Mouse (Mus musculus): ENCODE measurements around the gene Ier3. TPM values are rescaled to one million over a fixed set of nuclear protein-coding genes. Genes with fewer than 3 reads are reported as not detected.
A peak's percentile ranks its signal among the peaks of the same experiment; 100 is the strongest.

Gene Ier3
- polyA plus RNA-seq, 1 experiment = 5.1 TPM

DNA sequence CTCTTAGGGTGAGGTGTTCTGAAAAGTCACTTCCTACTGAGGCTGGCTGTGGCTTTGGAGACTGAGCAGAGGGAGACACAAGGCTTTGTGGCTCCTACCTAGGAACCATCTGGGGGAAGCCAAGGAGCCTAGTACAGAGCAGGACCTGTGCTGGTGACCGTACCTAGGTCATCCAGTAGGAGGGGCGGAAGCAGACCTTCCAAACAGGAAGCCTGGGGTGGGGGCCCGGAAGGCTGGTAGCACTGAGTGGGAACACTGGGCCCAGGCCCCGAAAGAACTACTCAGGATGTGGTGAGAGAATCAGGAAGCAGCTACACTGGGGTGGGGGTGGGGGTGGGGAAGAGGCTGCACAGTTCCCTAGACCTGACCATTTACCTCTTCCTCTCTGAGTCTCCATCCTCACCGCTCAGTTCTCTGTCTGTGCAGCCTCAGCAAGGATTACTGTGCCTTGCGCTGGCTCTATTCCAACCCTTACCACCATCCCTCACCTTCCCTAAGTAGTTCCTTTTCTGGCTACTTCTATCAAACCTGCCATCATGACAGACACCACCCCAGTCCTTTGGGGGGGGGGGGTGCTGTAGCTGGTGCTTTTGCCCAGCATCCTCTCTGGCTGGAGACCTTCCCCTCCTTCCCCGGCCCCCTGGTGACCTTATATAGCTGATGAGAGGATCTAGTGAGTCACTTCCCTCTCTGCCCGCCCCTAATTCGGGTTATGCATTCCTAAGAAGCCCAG lies 48.8 kb downstream of the Ier3 start:
- TF ChIP-seq POLR2A (IDR thresholded peaks at IDR 0.05; ENCODE audit: borderline replicate concordance, extremely low read depth, insufficient read depth, insufficient read length, poor library complexity, severe bottlenecking) (no peak), CTCF (IDR thresholded peaks at IDR 0.05; ENCODE audit: borderline replicate concordance, extremely low read depth, insufficient read depth, insufficient read length) (no peak)
- DNase-seq (ENCODE audit: low read depth) = no peak

DNA sequence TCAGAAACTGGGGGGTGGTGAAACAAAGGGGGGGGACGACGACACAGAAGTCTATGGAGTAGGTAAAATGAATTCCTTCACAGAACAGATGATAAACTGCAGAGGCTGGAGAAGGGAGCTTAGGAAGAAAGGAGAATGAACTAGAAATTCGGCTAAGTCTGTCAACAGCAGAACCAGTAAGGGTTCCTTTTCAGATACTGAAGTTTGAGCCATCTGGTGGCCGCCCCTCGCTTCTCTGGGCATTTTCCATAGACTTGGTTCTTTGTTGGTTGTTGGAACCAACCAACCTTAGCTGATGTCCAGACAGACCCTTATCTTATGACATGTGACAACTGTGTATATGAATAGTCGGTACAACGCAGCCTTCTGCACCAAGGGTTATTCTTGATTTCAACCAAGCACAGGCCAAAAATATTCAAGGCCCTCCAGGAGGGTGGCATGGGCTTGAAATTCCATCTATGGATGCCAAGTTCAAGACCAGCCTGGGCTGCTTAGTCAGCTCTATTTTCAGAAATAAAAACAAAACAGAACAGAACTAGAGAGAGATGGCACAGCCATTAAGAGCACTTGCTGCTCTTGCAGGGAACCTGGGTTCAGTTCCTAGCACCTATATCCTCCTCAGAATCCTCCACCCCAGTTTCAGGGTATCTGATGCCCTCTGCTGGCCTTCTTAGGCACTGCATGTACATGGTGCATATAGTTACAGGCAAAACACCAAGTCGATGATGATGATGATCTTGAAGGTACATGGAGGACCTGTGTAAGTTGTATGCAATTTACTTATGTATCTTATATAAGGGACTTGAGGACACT lies 49.6 kb downstream of the Ier3 start:
- TF ChIP-seq CTCF (IDR thresholded peaks at IDR 0.05; ENCODE audit: borderline replicate concordance, extremely low read depth, insufficient read depth, insufficient read length) (peak; percentile 55; the same call in 1 of the 2 replicates), POLR2A (IDR thresholded peaks at IDR 0.05; ENCODE audit: borderline replicate concordance, extremely low read depth, insufficient read depth, insufficient read length, poor library complexity, severe bottlenecking) (no peak)
- no peak for DNase-seq (ENCODE audit: low read depth)

Other genes with a start within 250 kb of the Ier3 start
- 0.29 TPM in 1 of 2 replicates, not detected in the other for gene Sfta2, start 220.1 kb upstream of the Ier3 start, polyA plus RNA-seq (2012; rRNA removed)
- not detected in 2 replicates for gene Gm9573, start 195.0 kb upstream of the Ier3 start, polyA plus RNA-seq (2012; rRNA removed)
- 0.05 and 0.11 TPM in 2 replicates for gene Mucl3, start 178.0 kb upstream of the Ier3 start, polyA plus RNA-seq (2012; rRNA removed)
- 36.8 and 40.6 TPM in 2 replicates for gene Vars2, start 154.1 kb upstream of the Ier3 start, polyA plus RNA-seq (2012; rRNA removed)
- 28.8 and 40.8 TPM in 2 replicates for gene Gtf2h4, start 147.9 kb upstream of the Ier3 start, polyA plus RNA-seq (2012; rRNA removed)
- gene Ddr1, start 117.1 kb upstream of the Ier3 start, polyA plus RNA-seq (2012; rRNA removed) = 99.6 and 112 TPM in 2 replicates
- 87.1 and 101 TPM in 2 replicates for gene Flot1, start 1.5 kb downstream of the Ier3 start, polyA plus RNA-seq (2012; rRNA removed)
- gene Tubb5, start 16.6 kb downstream of the Ier3 start, polyA plus RNA-seq (2012; rRNA removed) = 3,347 and 3,555 TPM in 2 replicates
- gene Mdc1, start 19.8 kb downstream of the Ier3 start, polyA plus RNA-seq (2012; rRNA removed) = 18.8 and 23.7 TPM in 2 replicates
- 26.9 and 38.3 TPM in 2 replicates for gene Nrm, start 39.6 kb downstream of the Ier3 start, polyA plus RNA-seq (2012; rRNA removed)
- 46.9 and 48.9 TPM in 2 replicates for gene Ppp1r18, start 43.9 kb downstream of the Ier3 start, polyA plus RNA-seq (2012; rRNA removed)
- gene Dhx16, start 58.1 kb downstream of the Ier3 start, polyA plus RNA-seq (2012; rRNA removed) = 66.0 and 71.9 TPM in 2 replicates
- gene 2310061I04Rik, start 75.7 kb downstream of the Ier3 start, polyA plus RNA-seq (2012; rRNA removed) = 83.5 and 92.4 TPM in 2 replicates
- 638 and 656 TPM in 2 replicates for gene Atat1, start 88.4 kb downstream of the Ier3 start, polyA plus RNA-seq (2012; rRNA removed)
- 43.9 and 51.4 TPM in 2 replicates for gene Mrps18b, start 94.7 kb downstream of the Ier3 start, polyA plus RNA-seq (2012; rRNA removed)
- gene Ppp1r10, start 94.8 kb downstream of the Ier3 start, polyA plus RNA-seq (2012; rRNA removed) = 52.8 and 60.8 TPM in 2 replicates
- gene Abcf1, start 148.1 kb downstream of the Ier3 start, polyA plus RNA-seq (2012; rRNA removed) = 78.3 and 89.3 TPM in 2 replicates
- 31.2 and 52.4 TPM in 2 replicates for gene Gnl1, start 158.2 kb downstream of the Ier3 start, polyA plus RNA-seq (2012; rRNA removed)
- 72.1 and 81.6 TPM in 2 replicates for gene Prr3, start 158.6 kb downstream of the Ier3 start, polyA plus RNA-seq (2012; rRNA removed)
- 0.08 and 0.19 TPM in 2 replicates for gene H2-T24, start 198.9 kb downstream of the Ier3 start, polyA plus RNA-seq (2012; rRNA removed)
- 5.4 and 9.9 TPM in 2 replicates for gene H2-T23, start 211.2 kb downstream of the Ier3 start, polyA plus RNA-seq (2012; rRNA removed)
- 6.5 and 8.0 TPM in 2 replicates for gene H2-T22, start 221.1 kb downstream of the Ier3 start, polyA plus RNA-seq (2012; rRNA removed)
- not detected in 2 replicates for gene Gm6034, start 221.3 kb downstream of the Ier3 start, polyA plus RNA-seq (2012; rRNA removed)
- gene Gm11127, start 236.7 kb downstream of the Ier3 start, polyA plus RNA-seq (2012; rRNA removed) = 0.06 TPM in 1 of 2 replicates, not detected in the other